Mouse (Mus musculus) liver, adult 2 months (tissue): ENCODE results near the gene Hormad2.

ENCODE experiments used
- CTCF ChIP-seq: fragments of 200-500 bp; IDR thresholded peaks from 2 replicates; pipeline ENCODE4 v1.5.1; 2011; ENCODE audit warnings: low read depth, low read length, control low read depth
- POLR2A ChIP-seq: fragments of 200-500 bp; IDR thresholded peaks from 2 replicates; pipeline ENCODE4 v1.6.1; 2011; ENCODE audit warnings: low read length, control low read depth; ENCODE audit not compliant: insufficient read depth; ENCODE audit errors: extremely low read depth

DNA sequence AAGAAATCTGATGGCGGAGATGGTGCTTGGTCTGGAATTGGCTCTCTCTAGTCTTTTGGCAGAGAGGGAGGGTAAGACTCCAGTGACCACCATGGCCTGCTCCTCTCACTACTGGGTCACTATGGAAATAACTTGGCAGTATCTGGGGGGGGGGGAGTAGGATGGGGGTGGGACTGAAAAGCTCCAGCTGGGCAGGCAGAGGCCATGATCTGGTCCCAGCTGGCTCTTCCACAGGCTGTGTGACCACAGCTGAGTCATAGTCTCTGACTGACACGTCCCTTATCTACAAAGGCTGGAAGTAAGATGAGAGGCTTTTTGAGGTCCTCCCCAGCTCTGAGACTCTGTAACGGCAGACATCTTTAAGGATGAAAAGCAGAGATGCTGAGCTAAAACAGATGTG lies 143.2 kb downstream of the Hormad2 start:
- TF ChIP-seq POLR2A (no peak), CTCF (no peak)
